Mouse (Mus musculus): ENCODE data around the gene Pa2g4.
"Not testable (repeated sequence)": the region's sequence is repeated elsewhere in the genome, so short reads cannot be mapped to it uniquely, and the experiment has no call there.

Pa2g4 gene

DNA sequence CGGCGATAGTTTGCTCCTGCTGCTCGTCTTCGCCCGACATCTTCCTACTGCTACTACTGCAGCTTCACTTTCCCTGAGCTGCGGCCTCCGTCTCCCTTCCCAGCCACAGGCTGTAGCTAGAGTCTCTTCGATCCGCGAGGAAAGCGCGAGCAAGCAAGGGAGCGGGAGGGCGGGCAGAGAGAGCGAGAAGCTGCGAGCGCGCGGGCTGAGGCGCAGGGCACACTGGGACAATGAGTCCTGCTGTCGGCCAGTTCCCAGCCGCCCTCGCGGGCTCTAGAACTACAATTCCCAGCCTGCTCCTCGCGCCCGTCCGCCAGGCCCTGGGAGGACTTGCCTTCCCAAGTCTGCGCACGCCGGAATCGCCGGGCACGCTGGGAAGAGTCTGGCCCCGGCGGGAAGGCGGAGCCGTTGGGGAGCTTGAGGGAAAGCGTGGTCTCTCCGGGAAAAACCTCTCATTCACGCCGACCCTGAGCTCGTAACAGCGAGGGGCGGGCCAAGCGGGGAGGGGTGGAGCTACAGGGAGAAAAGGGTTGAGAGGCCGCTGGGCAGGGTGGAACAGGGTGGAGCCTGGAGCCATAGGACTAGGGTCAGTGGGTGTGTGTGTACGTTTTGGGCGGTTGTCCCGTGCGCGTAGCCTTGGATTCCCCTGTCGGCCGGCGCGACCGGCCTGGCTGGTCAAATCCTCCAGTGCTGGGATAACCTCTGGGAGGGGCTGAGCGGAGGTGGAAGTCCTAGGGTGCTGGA lies at the start of gene Pa2g4:
Gene Pa2g4 (minus strand): TSS at position 200 of the 744 bp plus-strand sequence.
- peak; percentile 99 for DNase-seq (ENCODE audit: low spot score in 2 of 2)

GRCm38 (mm10) chr10:128614934-128615333 lies 49.1 kb upstream of the Pa2g4 start:
- no peak for DNase-seq (ENCODE audit: low spot score in 2 of 2)

DNA sequence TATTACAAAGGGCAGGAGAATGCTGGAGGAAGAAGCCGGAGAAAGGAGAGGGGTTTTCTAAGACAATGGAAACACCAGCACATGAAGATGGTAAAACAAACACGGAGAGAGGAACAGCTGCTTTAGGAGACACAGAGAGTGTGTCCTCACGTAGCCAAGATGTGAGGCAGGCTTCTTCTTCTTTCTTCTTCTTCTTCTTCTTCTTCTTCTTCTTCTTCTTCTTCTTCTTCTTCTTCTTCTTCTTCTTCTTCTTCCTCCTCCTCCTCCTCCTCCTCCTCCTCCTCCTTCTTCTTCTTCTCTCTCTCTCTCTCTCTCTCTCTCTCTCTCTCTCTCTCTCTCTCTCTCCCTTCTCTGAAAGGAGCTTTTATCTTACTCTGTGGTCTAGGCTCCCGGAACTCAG lies 48.0 kb upstream of the Pa2g4 start:
- not testable (repeated sequence) for DNase-seq (ENCODE audit: low spot score in 2 of 2)

GRCm38 (mm10) chr10:128613154-128613440 lies 47.3 kb upstream of the Pa2g4 start:
- DNase-seq (ENCODE audit: low spot score in 2 of 2), result no peak

DNA sequence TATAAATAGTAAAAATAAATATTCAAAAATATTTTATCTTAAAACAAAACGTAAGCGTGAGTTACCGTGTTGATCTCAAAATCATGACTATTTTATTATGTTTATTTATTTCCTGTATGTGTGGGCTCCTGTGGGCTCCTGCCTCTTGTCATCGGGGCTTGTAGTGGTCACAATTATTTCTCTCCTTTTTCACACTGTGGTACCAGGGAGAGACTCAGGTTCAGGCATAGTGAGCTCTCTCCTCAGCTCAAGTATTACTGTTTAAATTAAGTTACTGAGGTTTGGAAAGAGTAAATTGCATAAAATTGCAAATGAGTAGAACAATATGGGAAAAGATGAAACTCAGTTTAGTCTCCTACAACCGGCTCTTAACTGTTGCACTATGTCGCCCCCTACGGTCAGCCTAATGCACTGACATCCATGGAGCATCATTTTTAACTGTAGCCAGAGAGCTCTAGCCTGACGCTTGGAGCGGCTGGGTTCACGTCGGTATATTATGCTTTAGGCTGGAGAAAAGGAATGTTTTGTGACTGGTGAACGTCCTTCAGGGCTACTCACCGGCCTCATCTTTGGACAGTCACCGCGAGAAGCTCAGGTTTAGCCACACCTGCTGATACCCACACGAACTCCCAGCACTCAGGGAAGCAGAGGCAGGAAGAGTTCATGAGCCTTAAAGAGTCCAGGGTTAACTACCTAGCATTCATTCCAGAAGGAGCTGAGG lies 46.8 kb upstream of the Pa2g4 start:
- DNase-seq (ENCODE audit: low spot score in 2 of 2), result peak; percentile 87 to 90

DNA sequence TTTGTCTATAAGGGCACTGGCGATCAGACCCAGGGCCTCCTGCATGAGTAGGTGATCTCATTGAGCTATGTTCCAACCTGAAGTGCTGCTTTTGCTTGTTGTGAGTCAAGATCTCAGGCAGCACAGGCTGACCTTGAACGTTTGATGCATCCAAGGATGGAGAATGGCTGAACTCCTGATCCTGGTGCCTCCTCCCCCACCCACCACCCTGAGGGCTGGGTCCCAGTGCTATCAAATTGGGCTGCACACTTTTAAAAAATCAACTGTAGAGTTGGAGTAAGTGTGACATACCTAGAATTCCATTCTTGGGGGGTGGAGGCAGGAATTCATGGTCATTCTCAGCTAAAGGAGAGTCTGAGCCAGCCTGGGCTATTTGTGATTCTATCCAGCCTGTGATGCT lies 40.7 kb upstream of the Pa2g4 start:
- DNase-seq (ENCODE audit: low spot score in 2 of 2), result no peak

DNA sequence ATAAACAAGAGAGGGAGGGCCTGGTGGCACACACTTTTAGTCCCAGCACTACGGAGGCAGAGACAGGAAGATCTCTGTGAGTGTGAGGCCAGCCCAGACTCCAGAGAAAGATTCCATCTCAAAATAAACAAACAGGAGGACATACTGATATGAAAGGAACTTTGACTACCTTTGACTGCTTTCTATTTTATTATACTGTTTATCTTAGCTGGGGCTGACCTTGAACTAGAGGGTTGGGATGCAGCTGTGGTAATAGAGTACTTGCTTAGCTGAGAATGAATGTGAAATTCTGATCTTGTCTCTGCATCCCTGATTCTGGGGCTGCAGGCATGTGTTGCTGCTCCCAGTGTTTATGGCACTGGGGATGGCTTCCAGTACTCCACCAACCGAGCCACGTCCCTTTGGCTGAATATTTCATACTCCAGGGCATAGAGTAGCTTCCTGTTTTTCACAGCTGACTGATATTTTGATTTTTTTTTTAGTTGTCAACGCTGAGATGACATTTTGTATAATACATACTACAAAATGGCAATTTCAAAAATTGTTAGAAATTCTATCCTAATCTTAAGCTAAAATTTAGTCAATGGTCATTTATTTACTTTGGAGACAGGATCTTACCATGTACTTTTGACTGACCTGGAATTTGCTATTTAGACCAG lies 36.8 kb upstream of the Pa2g4 start:
- no peak for DNase-seq (ENCODE audit: low spot score in 2 of 2)

DNA sequence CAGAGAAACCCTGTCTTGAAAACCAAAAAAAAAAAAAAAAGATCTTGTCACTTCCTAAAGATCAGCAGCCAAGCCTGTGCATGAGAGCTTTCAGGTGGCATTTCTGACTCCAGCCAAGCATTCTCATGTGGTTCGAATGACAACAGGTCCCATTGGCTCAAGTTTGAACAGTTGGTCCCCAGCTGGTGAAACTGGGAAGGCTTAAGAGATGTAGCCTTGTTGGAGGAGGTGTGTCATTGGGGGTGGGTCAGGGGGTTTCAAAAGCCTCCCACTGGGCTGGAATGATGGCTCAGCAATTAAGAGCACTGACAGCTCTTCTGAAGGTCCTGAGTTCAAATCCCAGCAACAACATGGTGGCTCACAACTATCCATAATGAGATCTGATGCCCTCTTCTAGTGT lies 35.7 kb upstream of the Pa2g4 start:
- DNase-seq (ENCODE audit: low spot score in 2 of 2), result no peak

- no peak for DNase-seq (ENCODE audit: low spot score in 2 of 2)
These were observed 32.7 kb upstream of the Pa2g4 start for GRCm38 (mm10) chr10:128598476-128598875.

- DNase-seq (ENCODE audit: low spot score in 2 of 2), result no peak
These were observed 27.0 kb upstream of the Pa2g4 start for GRCm38 (mm10) chr10:128592797-128593196.

- no peak for DNase-seq (ENCODE audit: low spot score in 2 of 2)
These were observed 25.6 kb upstream of the Pa2g4 start for GRCm38 (mm10) chr10:128591436-128591835.

- DNase-seq (ENCODE audit: low spot score in 2 of 2), result peak in 1 of 2 experiments; percentile 59
These were observed 24.5 kb upstream of the Pa2g4 start for GRCm38 (mm10) chr10:128590193-128590690.

DNA sequence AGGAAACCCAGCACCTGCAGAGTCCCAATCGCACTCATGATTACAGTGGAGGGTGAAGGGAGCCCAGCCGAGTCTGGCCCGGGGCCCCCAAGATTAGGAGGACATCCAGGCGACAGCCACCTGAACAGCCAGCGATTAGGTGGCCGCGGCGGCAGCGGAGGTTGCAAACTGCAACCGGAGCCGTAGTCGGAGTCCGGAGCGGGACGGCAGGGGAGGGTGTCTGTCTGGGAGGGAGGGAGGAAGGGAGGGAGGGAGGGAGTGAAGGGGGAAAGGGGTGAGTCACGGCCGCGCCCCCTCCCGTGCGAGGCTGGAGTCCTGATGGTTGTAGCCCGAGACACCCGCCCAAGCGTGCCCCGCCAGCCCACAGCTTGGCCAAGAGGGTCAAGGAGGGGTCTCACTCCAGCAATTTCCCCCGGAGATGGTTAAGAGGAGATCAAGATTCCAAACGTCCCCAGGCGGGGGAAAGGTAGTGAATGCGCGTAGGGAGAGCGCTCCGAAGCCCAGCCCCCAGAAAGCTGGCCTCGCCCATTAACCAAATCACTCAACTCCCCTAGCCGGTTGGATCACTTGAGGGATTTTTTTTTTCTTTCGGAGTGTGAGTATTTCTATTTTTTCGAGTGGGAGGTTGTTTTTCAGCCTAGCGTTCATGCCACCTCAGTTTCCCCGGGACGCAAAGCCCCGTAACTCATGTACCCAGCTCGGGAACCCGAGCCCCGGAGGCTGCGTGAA lies 23.8 kb upstream of the Pa2g4 start, which contains the start of gene Erbb3:
Gene Erbb3 (minus strand): TSS at position 189 of the 729 bp plus-strand sequence.
- DNase-seq (ENCODE audit: low spot score in 2 of 2), result peak in 1 of 2 experiments; percentile 31

- no peak for DNase-seq (ENCODE audit: low spot score in 2 of 2)
These were observed 23.1 kb upstream of the Pa2g4 start for GRCm38 (mm10) chr10:128588775-128589463.

DNA sequence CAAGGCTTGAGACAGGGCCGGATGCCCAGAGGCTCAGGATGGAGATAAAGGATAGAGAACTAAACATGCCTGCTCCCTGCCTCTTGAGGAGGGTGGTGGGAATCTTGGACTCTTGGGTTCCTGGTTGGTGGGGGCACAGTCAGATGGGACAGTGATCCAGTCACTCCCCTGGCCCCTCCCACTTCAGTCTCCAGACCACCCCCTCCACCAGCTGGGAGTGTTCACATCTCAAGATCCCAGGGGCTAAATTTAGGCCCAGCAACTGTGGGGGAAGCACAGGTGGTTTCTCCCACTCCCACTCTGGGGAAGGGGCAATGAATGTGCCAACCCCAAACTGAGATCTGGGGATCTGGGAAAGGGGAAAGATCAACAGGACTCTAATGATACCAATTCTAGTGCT lies 22.3 kb upstream of the Pa2g4 start:
- no peak for DNase-seq (ENCODE audit: low spot score in 2 of 2)

DNA sequence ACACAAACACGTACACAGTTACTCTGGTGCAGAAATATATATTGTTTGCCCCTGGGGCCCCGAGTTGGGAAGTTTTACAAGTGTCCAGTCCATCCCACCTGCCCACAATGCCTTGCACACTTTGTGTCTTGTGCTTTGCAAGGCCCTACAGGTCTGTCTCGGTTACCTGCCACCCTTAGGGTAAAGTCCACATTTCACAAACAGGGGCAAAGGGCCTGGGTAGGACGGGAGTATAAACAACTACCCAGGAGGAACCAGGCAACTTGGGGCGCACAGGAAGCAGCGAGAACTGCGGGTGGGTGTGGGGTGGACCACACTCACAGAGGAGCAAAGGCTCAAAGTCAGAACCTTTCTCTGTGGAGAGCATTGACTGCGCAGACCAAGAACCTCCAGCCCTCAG lies 21.9 kb upstream of the Pa2g4 start:
- DNase-seq (ENCODE audit: low spot score in 2 of 2), result no peak

DNA sequence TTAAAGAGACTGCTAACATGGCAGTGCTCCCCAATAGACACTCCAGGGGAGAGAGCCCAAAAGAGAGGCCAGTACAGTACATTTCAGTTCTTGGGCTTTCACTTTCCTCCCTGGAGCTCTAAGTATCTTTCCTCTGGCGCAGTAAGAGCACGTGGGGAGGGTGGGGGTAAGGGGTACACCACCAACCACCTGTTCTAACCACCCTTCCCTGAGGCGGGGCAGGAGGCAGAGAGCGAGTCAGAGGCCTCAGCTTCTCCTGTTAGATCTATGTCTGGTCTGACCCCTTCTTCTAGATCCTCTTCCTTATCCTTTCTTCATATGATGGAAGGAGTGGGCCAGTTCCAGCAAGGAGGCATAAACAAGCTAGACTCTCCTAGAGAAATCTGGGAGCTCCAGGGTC lies 21.3 kb upstream of the Pa2g4 start:
- no peak for DNase-seq (ENCODE audit: low spot score in 2 of 2)

- DNase-seq (ENCODE audit: low spot score in 2 of 2), result no peak
These were observed 20.8 kb upstream of the Pa2g4 start for GRCm38 (mm10) chr10:128586546-128586945.

DNA sequence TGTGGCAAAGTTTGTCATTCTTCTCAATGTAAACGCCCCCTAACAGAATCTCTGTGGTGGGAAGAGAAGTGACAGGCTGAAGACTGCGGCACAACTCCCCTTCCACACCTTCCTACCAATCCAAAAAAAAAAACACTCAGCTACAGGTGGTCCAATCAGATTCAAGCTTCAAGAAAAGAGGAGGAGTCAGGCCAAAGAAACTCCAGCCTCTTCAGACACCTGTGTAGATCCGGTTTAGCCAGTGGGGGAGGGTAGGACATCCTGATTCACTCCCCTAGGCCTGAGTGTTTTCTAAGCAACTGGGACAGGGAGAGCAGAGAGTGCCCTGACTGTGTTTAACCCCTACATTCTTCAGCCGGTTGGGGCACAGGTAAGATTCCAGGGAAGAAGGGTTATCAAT lies 18.6 kb upstream of the Pa2g4 start:
- DNase-seq (ENCODE audit: low spot score in 2 of 2), result no peak

DNA sequence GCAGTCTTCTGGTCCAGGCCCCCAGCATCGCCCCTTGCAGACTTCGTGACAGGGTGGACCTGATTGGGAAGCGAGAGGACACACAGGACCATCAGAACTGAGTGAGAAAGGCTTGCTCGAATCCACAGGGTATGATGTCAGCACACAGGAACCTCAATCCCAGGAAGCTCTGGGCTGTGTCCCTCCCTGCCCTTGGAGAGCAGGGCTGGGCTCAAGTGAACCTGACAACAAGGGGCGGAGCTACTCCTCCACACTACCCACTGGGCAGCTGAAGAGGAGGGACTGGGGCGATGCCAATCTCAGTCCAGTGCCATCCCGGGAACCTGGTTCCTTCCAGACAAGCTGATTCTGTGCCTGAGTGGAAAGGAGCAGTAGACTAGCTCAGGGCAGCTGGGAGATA lies 17.9 kb upstream of the Pa2g4 start:
- no peak for DNase-seq (ENCODE audit: low spot score in 2 of 2)

DNA sequence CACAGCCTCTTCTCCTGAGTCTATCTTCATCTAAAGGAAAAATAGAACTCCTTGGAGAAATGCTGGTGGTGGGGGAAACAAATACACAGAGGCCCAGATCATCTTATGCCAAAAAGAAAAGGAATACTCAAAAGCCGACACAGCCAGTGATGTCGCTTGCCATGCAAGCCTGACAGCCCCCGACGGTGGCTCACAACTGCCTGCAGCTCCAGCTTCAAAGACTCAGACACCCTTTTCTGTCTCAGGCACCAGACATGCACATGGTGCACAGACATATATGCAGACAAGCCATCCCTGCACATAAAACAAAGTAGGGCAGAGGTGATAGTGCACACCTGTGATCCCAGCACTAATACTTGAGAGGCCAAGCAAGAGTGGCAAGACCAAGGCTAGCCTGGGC lies 13.9 kb upstream of the Pa2g4 start:
- no peak for DNase-seq (ENCODE audit: low spot score in 2 of 2)

Measured in right cerebral cortex, postnatal 10 days (tissue).